Mouse (Mus musculus) kidney, postnatal 0 days (tissue): ENCODE results near the gene Slc44a4. TPM values are rescaled to one million over a fixed set of nuclear protein-coding genes. Genes with fewer than 3 reads are reported as not detected.

Experiments used
- ATAC-seq: fragments of 200-750 bp; cut with Nextera tagmentation; replicated peaks from 2 replicates; pipeline ENCODE4 v1.8.0; 2017; ENCODE audit warnings: low read depth, moderate number of reproducible peaks, moderate TSS enrichment, moderate library complexity; ENCODE audit not compliant: low FRiP score
- DNase-seq: peaks from one replicate; pipeline ENCODE4 v3.0.0-alpha.2; 2016; ENCODE audit warnings: low spot score
- H3K27ac ChIP-seq: fragments of 300-500 bp; sonication (generic); 2 replicates; pipeline ENCODE4 v1.5.1; 2014; ENCODE audit warnings: mild to moderate bottlenecking
- H3K27me3 ChIP-seq: fragments of 300-500 bp; sonication (generic); 2 replicates; pipeline ENCODE4 v1.6.1; 2014; ENCODE audit warnings: low read length, mixed read lengths; ENCODE audit not compliant: insufficient read depth
- H3K36me3 ChIP-seq: fragments of 300-500 bp; sonication (generic); 2 replicates; pipeline ENCODE4 v1.6.1; 2014; ENCODE audit warnings: low read length, mixed read lengths; ENCODE audit not compliant: insufficient read depth
- H3K4me1 ChIP-seq: fragments of 300-500 bp; sonication (generic); replicated peaks from 2 replicates; pipeline ENCODE4 v1.6.1; 2014; ENCODE audit warnings: antibody characterized with exemption, low read length, mixed read lengths; ENCODE audit not compliant: insufficient read depth
- H3K4me2 ChIP-seq: fragments of 300-500 bp; sonication (generic); 2 replicates; pipeline ENCODE4 v1.6.1; 2014; ENCODE audit warnings: mild to moderate bottlenecking, low read length, moderate library complexity, mixed read lengths
- H3K4me3 ChIP-seq: fragments of 300-500 bp; sonication (generic); replicated peaks from 2 replicates; pipeline ENCODE4 v1.5.1; 2014; ENCODE audit warnings: low read depth, low read length
- H3K9ac ChIP-seq: fragments of 300-500 bp; sonication (generic); 2 replicates; pipeline ENCODE4 v1.6.1; 2014; ENCODE audit warnings: low read depth, low read length
- H3K9me3 ChIP-seq: fragments of 300-500 bp; sonication (generic); replicated peaks from 2 replicates; pipeline ENCODE4 v1.6.1; 2016; ENCODE audit warnings: low read length, inconsistent platforms, mixed read lengths
- CTCF ChIP-seq: IDR thresholded peaks from 2 replicates; pipeline ENCODE4 v1.5.1; 2016; ENCODE audit warnings: antibody characterized with exemption, low read depth, mild to moderate bottlenecking, moderate library complexity
- WGBS: fragments of 180-500 bp; shearing (Covaris S2); extraction: QIAGEN DNeasy Blood & Tissue Kit; methylation state at CpG from one replicate; pipeline ENCODE4 v1.1.7; 2014; 5-methylcytosine and 5-hydroxymethylcytosine counted together
- polyA plus RNA-seq: library from polyadenylated mRNA; unstranded; fragments of >200 nt; fragmentation: Nextera tagmentation; extraction: Ambion mirVana; gene quantifications from 2 replicates; pipeline ENCODE4 v1.2.1, GENCODE M21; 2015

Gene Slc44a4
- polyA plus RNA-seq, 1 experiment from 2014 or later, result 24.2 TPM

DNA sequence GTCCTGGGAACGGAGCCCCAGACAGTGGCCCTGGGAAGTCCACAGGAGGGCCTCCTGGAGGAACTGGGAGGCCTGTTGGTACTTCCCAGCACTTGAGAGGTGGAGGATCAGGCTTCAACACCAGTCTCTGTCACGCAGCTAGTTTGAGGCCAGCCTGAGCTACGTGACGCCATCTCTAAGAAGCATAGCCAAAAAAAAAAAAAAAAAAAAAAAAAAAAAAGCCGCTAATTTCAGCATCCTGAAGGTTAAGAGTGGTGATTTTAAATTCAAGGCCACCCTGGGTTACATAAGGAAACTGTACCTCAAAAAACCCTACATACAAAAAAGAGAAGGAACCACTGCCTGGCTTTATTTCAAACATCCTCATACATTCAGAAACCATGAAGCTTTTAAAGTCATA lies 10.0 kb downstream of the Slc44a4 start:
- 65% methylated on average over 5 of the region's 5 CpGs for WGBS
- no peak for ATAC-seq

DNA sequence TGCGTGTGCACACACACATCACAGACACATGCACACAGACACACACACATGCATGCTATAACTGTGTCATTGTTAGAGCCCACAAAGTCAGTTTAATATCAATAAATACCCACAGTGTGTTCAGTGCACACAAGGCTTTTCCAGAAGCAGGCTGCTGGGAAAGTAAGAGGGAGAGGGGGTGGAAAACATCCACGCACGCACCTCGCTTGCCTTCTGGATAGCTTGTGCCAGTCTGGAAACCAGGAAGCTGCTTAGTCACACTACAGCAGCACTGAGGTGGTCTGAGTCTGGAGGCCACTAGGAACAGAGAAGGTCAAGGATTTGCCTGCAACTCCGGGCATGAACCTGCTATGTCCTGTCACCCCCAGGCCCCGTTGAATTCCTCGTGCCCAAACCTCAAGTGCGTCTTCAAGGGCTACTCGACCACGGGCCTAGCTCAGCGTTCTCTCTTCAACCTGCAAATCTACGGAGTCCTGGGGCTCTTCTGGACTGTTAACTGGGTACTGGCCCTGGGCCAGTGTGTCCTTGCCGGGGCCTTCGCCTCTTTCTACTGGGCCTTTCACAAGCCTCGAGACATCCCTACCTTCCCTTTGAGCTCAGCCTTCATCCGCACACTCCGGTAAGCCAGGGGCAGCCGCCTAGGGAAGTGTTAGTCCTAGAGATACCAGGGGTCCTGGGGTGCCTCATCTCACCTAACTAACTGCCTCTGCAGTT lies 13.2 kb downstream of the Slc44a4 start:
- H3K36me3 ChIP-seq, result no peaks in the 10 kb centered on the region
- no peaks in the 10 kb centered on the region for H3K9me3 ChIP-seq
- H3K4me3 ChIP-seq, result no peak overlapping the region
- ATAC-seq, result no peak
- H3K9ac ChIP-seq, result no peak overlapping the region
- no peak overlapping the region for H3K27ac ChIP-seq
- 83% methylated on average over 18 of the region's 18 CpGs for WGBS
- DNase-seq, result no peak
- no peaks in the 10 kb centered on the region for H3K27me3 ChIP-seq
- no peak overlapping the region for H3K4me2 ChIP-seq
- peaks cover 8% of the 10 kb centered on the region; the same call in 1 of the 2 replicates for H3K4me1 ChIP-seq
- TF ChIP-seq CTCF, result no peak

More for the DNA sequence above, 10.0 kb downstream of the Slc44a4 start:
- Histone ChIP-seq H3K36me3 (no peaks in the 10 kb centered on the region), H3K27me3 (no peaks in the 10 kb centered on the region), H3K4me3 (no peak overlapping the region), H3K4me1 (no peaks in the 10 kb centered on the region), H3K9ac (no peak overlapping the region), H3K27ac (no peak overlapping the region), H3K4me2 (no peak overlapping the region), H3K9me3 (no peaks in the 10 kb centered on the region)
- no peak for TF ChIP-seq CTCF
- DNase-seq, result no peak

GRCm38 (mm10) chr17:34928841-34929240 lies 14.6 kb downstream of the Slc44a4 start:
- no peak for DNase-seq
- H3K27me3 ChIP-seq, result no peaks in the 10 kb centered on the region
- peaks cover 10% of the 10 kb centered on the region; the same call in 1 of the 2 replicates for H3K4me1 ChIP-seq
- H3K27ac ChIP-seq, result no peak overlapping the region
- ATAC-seq, result no peak
- WGBS, result 65% methylated on average over 4 of the region's 4 CpGs
- H3K4me3 ChIP-seq, result no peak overlapping the region
- no peaks in the 10 kb centered on the region; the same call in 1 of the 2 replicates for H3K36me3 ChIP-seq
- no peak overlapping the region for H3K9ac ChIP-seq
- TF ChIP-seq CTCF, result no peak
- no peak overlapping the region for H3K4me2 ChIP-seq
- H3K9me3 ChIP-seq, result no peaks in the 10 kb centered on the region

- ATAC-seq (peak; percentile 96), DNase-seq (peak; percentile 100)
- Histone ChIP-seq H3K27me3 (no peaks in the 10 kb centered on the region), H3K27ac (peak within 1 kb of the TSS; percentile 63), H3K4me2 (peak within 1 kb of the TSS; percentile 97), H3K36me3 (peaks cover 4% of the 10 kb centered on the region; the same call in 1 of the 2 replicates), H3K4me3 (peak within 1 kb of the TSS; percentile 64), H3K9ac (peak within 1 kb of the TSS; percentile 73), H3K9me3 (no peaks in the 10 kb centered on the region), H3K4me1 (peaks cover 15% of the 10 kb centered on the region; the same call in 1 of the 2 replicates)
- WGBS, result under 1% methylated on average over 38 of the region's 38 CpGs
- TF ChIP-seq CTCF, result peak; percentile 87
These were observed 16.9 kb downstream of the Slc44a4 start, which contains the start of gene Neu1 for GRCm38 (mm10) chr17:34931061-34931734. Gene Neu1, plus strand, starts transcription at chr17:34931253.

DNA sequence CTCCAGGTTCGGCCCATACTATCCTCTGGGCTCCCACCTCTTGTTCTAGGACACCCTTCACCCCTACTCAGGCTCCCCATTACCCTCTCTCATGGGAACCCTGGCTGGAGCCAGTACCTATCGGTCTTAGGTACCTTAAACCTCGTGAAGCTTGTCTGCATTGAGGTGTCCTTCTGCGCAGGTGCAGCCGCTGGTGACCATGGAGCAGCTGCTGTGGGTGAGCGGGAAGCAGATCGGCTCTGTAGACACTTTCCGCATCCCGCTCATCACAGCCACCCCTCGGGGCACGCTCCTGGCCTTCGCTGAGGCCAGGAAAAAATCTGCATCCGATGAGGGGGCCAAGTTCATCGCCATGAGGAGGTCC lies 17.5 kb downstream of the Slc44a4 start:
- Histone ChIP-seq H3K36me3 (peaks cover 4% of the 10 kb centered on the region; the same call in 1 of the 2 replicates), H3K9me3 (no peaks in the 10 kb centered on the region), H3K27me3 (no peaks in the 10 kb centered on the region), H3K4me1 (peaks cover 15% of the 10 kb centered on the region; the same call in 1 of the 2 replicates), H3K27ac (peak overlapping the region; percentile 63), H3K4me2 (peak overlapping the region; percentile 97), H3K9ac (peak overlapping the region; percentile 73), H3K4me3 (peak overlapping the region; percentile 64)
- no peak for TF ChIP-seq CTCF
- WGBS, result 14% methylated on average over 14 of the region's 14 CpGs
- peak; percentile 5; the same call in 1 of the 2 replicates for ATAC-seq
- no peak for DNase-seq

DNA sequence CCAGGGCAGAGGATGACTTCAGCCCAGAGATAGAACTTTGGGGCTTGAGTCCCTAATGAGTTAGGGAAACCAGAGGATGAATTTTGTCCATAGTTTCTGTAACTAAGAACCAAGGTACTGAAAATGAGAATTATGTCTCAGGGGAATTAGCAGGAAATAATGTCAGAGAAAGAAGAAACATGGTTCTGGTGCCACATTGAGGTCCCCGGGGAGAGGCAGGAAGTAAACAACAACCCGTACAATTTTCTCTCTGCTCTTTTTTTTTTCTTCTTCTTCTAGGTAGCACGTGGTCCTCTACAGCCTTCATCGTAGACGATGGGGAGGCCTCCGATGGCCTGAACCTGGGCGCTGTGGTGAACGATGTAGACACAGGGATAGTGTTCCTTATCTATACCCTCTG lies 18.0 kb downstream of the Slc44a4 start:
- Histone ChIP-seq H3K4me3 (peak overlapping the region; percentile 64; the same call in 1 of the 2 replicates), H3K4me2 (peak overlapping the region; percentile 97), H3K9ac (peak overlapping the region; percentile 73), H3K9me3 (no peaks in the 10 kb centered on the region), H3K27me3 (no peaks in the 10 kb centered on the region), H3K36me3 (peaks cover 4% of the 10 kb centered on the region; the same call in 1 of the 2 replicates), H3K27ac (no peak overlapping the region), H3K4me1 (peaks cover 15% of the 10 kb centered on the region; the same call in 1 of the 2 replicates)
- no peak for DNase-seq
- WGBS, result 83% methylated on average over 8 of the region's 8 CpGs
- TF ChIP-seq CTCF, result no peak
- ATAC-seq, result no peak
